Mouse (Mus musculus): ENCODE measurements at regions not wholly inside any gene's neighbourhood (a gene's known extent, or its start where the extent isn't known, plus 50 kb on each side); places are given as distances from the start of the nearest gene placed in this dataset.

DNA sequence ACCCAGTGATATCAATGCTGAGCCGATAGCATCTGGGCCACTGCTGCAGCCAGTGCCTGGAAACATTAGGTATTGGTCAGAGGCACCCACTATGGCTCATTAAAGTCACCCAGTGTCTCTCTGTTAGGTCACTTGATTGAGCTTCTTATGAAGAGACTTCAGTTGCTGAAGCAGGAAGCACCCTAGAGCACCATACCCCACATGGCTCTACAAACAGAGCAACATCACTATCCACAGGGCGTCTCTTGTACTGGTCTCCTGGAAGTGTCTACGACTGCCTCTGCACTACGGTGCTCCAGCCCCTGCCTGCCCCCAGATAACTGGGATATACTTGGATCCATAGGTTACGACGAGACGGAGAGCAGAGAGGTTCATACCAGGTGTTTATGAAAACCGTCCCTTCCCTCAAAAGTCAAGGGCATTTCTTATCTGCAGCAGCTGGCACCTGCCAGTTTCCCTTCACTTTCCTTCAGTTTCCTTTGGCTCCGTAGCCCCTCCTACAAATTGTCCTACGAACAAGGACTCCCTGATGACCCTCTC, 100.6 kb upstream of the Fut8 start:
- Histone ChIP-seq H3K4me3 (ENCODE audit: low read length) (no peak overlapping the region), H3K9ac (replicated peaks; ENCODE audit: low read length) (no peak overlapping the region), H3K27ac (no peak overlapping the region), H3K9me3 (ENCODE audit: low read length) (no peaks in the 10 kb centered on the region), H3K4me2 (ENCODE audit: low read depth, low read length) (no peak overlapping the region), H3K36me3 (ENCODE audit: insufficient read depth, low read length) (no peaks in the 10 kb centered on the region), H3K27me3 (ENCODE audit: insufficient read depth, low read length) (no peaks in the 10 kb centered on the region), H3K4me1 (ENCODE audit: insufficient read depth, low read length) (no peaks in the 10 kb centered on the region)
- no peak for DNase-seq (ENCODE audit: low spot score)
- 88% methylated on average over 10 of the region's 10 CpGs for WGBS
- no peak for ATAC-seq
- TF ChIP-seq CTCF (IDR thresholded peaks at IDR 0.05; ENCODE audit: low read depth) = no peak

DNA sequence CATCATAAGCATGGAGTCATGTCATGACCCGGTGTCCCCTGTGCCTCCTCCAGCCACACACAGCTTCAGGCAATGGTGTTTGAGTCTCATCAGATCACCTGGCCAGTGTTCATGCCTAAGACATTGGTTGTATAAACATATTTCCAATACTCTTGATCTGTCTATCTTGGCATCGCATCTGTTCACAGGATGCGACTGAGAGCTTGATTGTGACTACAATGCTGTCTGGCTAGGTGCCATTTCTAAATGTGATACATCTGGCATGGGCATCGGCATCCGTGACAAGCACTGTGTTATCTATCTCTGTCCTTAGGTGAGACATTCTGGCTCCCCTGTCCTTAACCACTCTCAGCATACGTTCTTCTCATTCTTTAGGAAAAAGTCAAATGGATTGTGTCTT, 102.3 kb upstream of the Fut8 start:
- Histone ChIP-seq H3K27me3 (ENCODE audit: insufficient read depth, low read length) (no peaks in the 10 kb centered on the region), H3K36me3 (ENCODE audit: insufficient read depth, low read length) (no peaks in the 10 kb centered on the region), H3K27ac (no peak overlapping the region), H3K4me1 (ENCODE audit: insufficient read depth, low read length) (no peaks in the 10 kb centered on the region), H3K9ac (replicated peaks; ENCODE audit: low read length) (no peak overlapping the region), H3K4me2 (ENCODE audit: low read depth, low read length) (no peak overlapping the region), H3K4me3 (ENCODE audit: low read length) (no peak overlapping the region), H3K9me3 (ENCODE audit: low read length) (no peaks in the 10 kb centered on the region)
- DNase-seq (ENCODE audit: low spot score) (no peak), ATAC-seq (no peak)
- TF ChIP-seq CTCF (IDR thresholded peaks at IDR 0.05; ENCODE audit: low read depth) = no peak
- 86% methylated on average over 6 of the region's 6 CpGs for WGBS

DNA sequence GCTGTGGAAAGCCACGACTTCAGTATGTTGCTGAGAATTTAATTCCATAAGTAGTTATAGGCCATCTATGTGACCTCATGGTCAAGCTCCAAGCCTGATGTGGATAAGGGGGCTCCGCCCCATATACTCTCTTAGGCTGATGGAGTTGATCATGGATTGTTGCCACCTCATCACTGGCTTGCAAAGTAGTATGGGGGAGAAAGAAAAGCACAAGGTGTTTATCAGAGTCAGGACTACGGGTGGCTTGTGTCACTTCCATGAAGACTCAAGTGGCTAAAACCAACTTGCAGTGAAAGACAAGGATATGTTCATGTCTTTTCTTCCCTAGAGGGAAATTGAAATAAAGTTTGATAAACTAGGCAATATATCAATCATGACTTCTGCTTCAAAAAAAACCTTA, 102.9 kb upstream of the Fut8 start:
- no peak overlapping the region for H3K27ac ChIP-seq
- no peak overlapping the region for H3K9ac ChIP-seq (replicated peaks; ENCODE audit: low read length)
- DNase-seq (ENCODE audit: low spot score) = no peak
- no peak for TF ChIP-seq CTCF (IDR thresholded peaks at IDR 0.05; ENCODE audit: low read depth)
- no peaks in the 10 kb centered on the region for H3K4me1 ChIP-seq (ENCODE audit: insufficient read depth, low read length)
- H3K9me3 ChIP-seq (ENCODE audit: low read length) = no peaks in the 10 kb centered on the region
- 82% methylated on average over 3 of the region's 3 CpGs for WGBS
- no peak for ATAC-seq
- H3K4me3 ChIP-seq (ENCODE audit: low read length) = no peak overlapping the region
- no peaks in the 10 kb centered on the region for H3K36me3 ChIP-seq (ENCODE audit: insufficient read depth, low read length)
- no peaks in the 10 kb centered on the region for H3K27me3 ChIP-seq (ENCODE audit: insufficient read depth, low read length)
- H3K4me2 ChIP-seq (ENCODE audit: low read depth, low read length) = no peak overlapping the region

DNA sequence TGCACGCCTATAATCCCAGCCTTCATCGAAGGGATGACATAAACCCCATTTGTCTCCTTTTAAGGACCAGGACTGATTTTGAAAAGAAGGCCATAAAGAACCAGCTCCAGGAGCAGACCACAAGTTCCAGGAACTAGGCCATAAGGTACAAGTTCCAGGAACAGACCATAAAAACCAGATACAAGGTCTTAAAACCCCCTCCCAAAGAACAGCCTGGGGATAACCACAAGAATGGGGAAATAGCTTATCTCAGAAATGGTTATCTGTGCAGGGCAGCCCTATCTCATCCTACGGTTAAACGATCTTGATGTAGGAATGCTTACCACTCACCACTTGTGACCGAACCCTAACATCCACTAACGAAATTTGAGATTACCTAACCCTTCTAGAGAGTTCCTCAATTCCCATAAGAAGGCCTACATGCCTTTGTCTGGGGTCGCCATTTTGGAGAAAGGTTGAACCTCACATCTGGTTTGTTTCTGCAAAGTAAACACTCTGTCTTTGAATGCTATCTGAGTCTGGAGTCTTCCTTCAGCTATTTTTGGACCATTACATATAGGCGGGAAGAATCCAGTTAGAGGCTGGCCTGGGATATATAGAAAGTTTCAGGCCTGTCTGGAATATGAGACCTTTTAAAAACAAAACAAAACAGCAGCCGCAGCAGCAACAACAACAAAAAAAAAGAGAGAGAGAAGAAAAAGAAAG, 103.5 kb upstream of the Fut8 start:
- DNase-seq (ENCODE audit: low spot score) = no peak
- Histone ChIP-seq H3K4me2 (ENCODE audit: low read depth, low read length) (no peak overlapping the region), H3K9me3 (ENCODE audit: low read length) (no peaks in the 10 kb centered on the region), H3K4me1 (ENCODE audit: insufficient read depth, low read length) (no peaks in the 10 kb centered on the region), H3K4me3 (ENCODE audit: low read length) (no peak overlapping the region), H3K27ac (no peak overlapping the region), H3K27me3 (ENCODE audit: insufficient read depth, low read length) (no peaks in the 10 kb centered on the region), H3K36me3 (ENCODE audit: insufficient read depth, low read length) (no peaks in the 10 kb centered on the region), H3K9ac (replicated peaks; ENCODE audit: low read length) (no peak overlapping the region)
- 88% methylated on average over 9 of the region's 9 CpGs for WGBS
- no peak for TF ChIP-seq CTCF (IDR thresholded peaks at IDR 0.05; ENCODE audit: low read depth)
- ATAC-seq = no peak

DNA sequence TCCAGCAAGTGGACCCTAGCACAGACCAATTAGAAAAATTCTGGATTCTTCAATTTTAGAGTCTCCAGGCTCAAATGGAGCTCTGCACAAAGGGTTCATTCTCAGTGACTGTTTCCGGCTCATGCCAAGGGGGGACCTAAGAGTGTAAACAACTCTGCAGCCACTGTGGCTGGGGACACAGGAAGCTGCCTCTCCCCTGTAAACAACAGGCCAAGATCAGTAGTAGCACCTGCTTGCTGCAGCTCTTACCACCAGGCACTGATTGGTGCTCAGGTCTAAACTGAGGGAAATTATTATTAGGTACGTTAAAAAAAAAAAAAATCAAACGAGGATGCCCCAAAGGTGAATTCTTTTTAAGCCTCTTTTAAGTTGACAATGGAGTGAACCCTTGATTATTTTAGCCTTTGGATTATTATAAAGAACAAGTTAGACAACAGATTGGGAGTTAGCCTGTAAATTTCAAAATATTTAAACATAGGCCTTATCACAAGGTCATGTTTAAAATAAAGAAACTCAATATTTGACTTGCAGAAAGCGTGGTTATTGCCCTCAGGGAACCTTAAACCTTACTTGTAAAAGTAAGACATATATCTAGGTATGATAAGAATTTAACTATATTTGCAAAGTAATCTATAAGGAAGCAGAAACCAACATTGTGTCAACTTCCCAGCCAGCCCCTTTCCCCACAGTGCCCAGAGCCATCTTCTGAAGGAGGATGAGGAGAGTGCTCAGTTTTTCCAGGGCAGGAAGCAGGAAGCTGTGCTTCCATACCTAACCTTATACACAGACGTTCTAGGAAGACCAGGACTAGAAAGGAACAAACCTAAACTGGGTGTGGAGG, 104.2 kb upstream of the Fut8 start:
- no peaks in the 10 kb centered on the region for H3K27me3 ChIP-seq (ENCODE audit: insufficient read depth, low read length)
- ATAC-seq = no peak
- WGBS = 86% methylated on average over 5 of the region's 5 CpGs

DNA sequence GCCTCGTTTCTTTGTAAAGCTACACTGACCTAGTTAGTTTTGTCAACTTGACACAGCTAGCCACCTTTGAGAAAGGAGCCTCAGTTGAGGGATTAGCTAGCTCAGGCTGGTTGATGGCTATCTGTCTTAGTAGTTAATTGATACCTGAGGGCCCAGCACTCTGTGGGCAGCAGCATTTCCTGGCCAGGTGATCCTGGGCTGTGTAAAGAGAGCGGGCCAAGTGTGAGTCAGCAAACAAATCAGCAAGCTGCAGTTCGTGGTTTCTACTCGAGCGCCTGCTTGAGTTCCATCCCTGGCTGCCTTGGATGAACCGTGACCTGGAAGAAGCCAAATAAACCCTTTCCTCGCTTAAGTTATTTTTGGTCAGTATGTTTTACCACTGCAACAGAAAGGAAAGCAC, 106.6 kb upstream of the Fut8 start:
- no peak for TF ChIP-seq CTCF (IDR thresholded peaks at IDR 0.05; ENCODE audit: low read depth)
- Histone ChIP-seq H3K27ac (no peak overlapping the region), H3K4me3 (ENCODE audit: low read length) (no peak overlapping the region), H3K9ac (replicated peaks; ENCODE audit: low read length) (no peak overlapping the region), H3K9me3 (ENCODE audit: low read length) (0 out of 2 replicates have a peak, but pooled peaks cover 2% of the 10 kb centered on the region), H3K4me1 (ENCODE audit: insufficient read depth, low read length) (no peaks in the 10 kb centered on the region), H3K4me2 (ENCODE audit: low read depth, low read length) (no peak overlapping the region), H3K27me3 (ENCODE audit: insufficient read depth, low read length) (no peaks in the 10 kb centered on the region), H3K36me3 (ENCODE audit: insufficient read depth, low read length) (no peaks in the 10 kb centered on the region)
- WGBS = 71% methylated on average over 7 of the region's 7 CpGs
- no peak for ATAC-seq
- DNase-seq (ENCODE audit: low spot score) = no peak

More for the DNA sequence above, 104.2 kb upstream of the Fut8 start:
- Histone ChIP-seq H3K9me3 (ENCODE audit: low read length) (no peaks in the 10 kb centered on the region), H3K4me3 (ENCODE audit: low read length) (no peak overlapping the region), H3K27ac (no peak overlapping the region), H3K4me2 (ENCODE audit: low read depth, low read length) (no peak overlapping the region), H3K36me3 (ENCODE audit: insufficient read depth, low read length) (no peaks in the 10 kb centered on the region), H3K4me1 (ENCODE audit: insufficient read depth, low read length) (no peaks in the 10 kb centered on the region), H3K9ac (replicated peaks; ENCODE audit: low read length) (no peak overlapping the region)
- TF ChIP-seq CTCF (IDR thresholded peaks at IDR 0.05; ENCODE audit: low read depth) = no peak
- no peak for DNase-seq (ENCODE audit: low spot score)

All from hindbrain, postnatal 0 days (tissue).